Mouse (Mus musculus): ENCODE measurements around the gene Ccdc149. TPM values are rescaled to one million over a fixed set of nuclear protein-coding genes. Genes with fewer than 3 reads are reported as not detected.
A peak's percentile ranks its signal among the peaks of the same experiment; 100 is the strongest.

The Ccdc149 gene
- polyA plus RNA-seq, 1 experiment from 2014 or later: 2.5 TPM

GRCm38 (mm10) chr5:52431276-52431844 is 40.0 kb downstream of the Ccdc149 start:
- Histone ChIP-seq H3K9me3 (no peaks in the 10 kb centered on the region), H3K36me3 (no peaks in the 10 kb centered on the region), H3K27ac (no peak overlapping the region), H3K27me3 (ENCODE audit: insufficient read depth, poor library complexity, severe bottlenecking) (no peaks in the 10 kb centered on the region), H3K4me3 (no peak overlapping the region), H3K4me1 (replicated peaks) (0 out of 2 replicates have a peak, but pooled peaks cover 7% of the 10 kb centered on the region)
- DNase-seq (ENCODE audit: low spot score): no peak
- WGBS: 84% methylated on average over 8 of the region's 8 CpGs

DNA sequence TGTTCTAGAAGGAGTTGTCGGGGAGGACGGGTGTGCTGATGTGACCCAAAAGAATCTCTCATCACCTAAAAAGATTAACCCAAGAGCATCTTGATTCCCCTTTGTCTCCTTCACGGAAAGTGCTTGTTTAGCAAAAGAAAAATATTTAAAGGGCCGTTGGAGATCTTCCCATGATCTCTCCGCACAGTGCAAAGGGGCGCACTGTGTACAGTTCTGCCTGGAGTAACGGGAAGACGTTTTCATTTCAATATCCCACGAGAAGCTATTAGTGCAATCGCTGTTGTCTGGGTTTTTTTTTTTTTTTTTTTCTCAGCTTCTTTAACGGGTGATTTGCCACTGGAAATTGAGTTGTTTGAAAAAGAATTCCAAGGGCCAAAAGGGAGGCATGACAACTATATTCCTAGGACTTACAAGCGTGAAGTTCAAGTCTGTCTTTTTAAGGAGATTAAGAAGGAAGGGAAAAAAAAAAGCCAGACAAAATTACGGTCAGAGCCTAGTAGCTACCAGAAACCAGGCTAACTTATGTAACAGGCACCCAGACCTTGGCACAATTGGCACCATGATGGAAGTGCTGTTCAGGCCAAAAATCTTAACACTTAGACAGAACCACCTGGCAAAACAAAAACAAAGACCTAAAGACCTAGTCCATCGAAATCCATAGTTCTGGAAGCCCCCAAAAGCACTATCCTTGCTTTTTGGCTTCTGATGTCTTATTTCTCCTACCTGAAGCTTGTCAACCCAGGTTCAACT is 41.4 kb downstream of the Ccdc149 start:
- no peak for DNase-seq (ENCODE audit: low spot score)
- no peak overlapping the region for H3K27ac ChIP-seq
- H3K4me3 ChIP-seq: no peak overlapping the region
- no peaks in the 10 kb centered on the region for H3K9me3 ChIP-seq
- WGBS: 80% methylated on average over 14 of the region's 14 CpGs
- H3K4me1 ChIP-seq (replicated peaks): 0 out of 2 replicates have a peak, but pooled peaks cover 7% of the 10 kb centered on the region
- no peaks in the 10 kb centered on the region for H3K27me3 ChIP-seq (ENCODE audit: insufficient read depth, poor library complexity, severe bottlenecking)
- H3K36me3 ChIP-seq: no peaks in the 10 kb centered on the region

GRCm38 (mm10) chr5:52428613-52429012 is 42.7 kb downstream of the Ccdc149 start:
- Histone ChIP-seq H3K27ac (no peak overlapping the region), H3K27me3 (ENCODE audit: insufficient read depth, poor library complexity, severe bottlenecking) (no peaks in the 10 kb centered on the region), H3K4me3 (no peak overlapping the region), H3K36me3 (no peaks in the 10 kb centered on the region), H3K9me3 (no peaks in the 10 kb centered on the region), H3K4me1 (replicated peaks) (0 out of 2 replicates have a peak, but pooled peaks cover 7% of the 10 kb centered on the region)
- 65% methylated on average over 4 of the region's 4 CpGs for WGBS
- DNase-seq (ENCODE audit: low spot score): no peak

DNA sequence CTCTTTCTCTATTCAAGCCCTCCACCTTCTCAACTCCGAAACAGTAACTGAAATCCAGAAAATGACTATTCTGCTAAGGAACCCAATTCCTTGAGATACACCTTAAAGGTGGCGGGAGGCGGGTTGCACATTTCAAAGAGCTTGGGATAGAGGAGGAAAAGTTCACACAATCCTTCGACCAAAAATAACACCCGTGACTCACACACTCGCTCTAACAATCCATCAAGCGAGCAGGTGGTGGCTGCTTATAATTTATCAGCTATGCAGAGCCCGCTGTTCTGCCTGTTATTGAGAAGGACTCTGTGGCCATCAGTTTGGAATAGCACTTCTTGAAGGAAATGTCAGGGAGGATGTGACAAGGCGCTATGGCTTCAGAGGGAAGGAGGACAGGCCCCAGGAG is 45.5 kb downstream of the Ccdc149 start:
- no peak overlapping the region for H3K4me3 ChIP-seq
- WGBS: 93% methylated on average over 9 of the region's 9 CpGs

GRCm38 (mm10) chr5:52423893-52424292 is 47.4 kb downstream of the Ccdc149 start:
- H3K27ac ChIP-seq: no peak overlapping the region

More for the DNA sequence above, 45.5 kb downstream of the Ccdc149 start:
- Histone ChIP-seq H3K36me3 (no peaks in the 10 kb centered on the region), H3K4me1 (replicated peaks) (0 out of 2 replicates have a peak, but pooled peaks cover 7% of the 10 kb centered on the region), H3K9me3 (no peaks in the 10 kb centered on the region), H3K27ac (no peak overlapping the region), H3K27me3 (ENCODE audit: insufficient read depth, poor library complexity, severe bottlenecking) (no peaks in the 10 kb centered on the region)
- DNase-seq (ENCODE audit: low spot score): no peak

GRCm38 (mm10) chr5:52416485-52416884 is 54.8 kb downstream of the Ccdc149 start:
- DNase-seq (ENCODE audit: low spot score): no peak
- no peaks in the 10 kb centered on the region for H3K27me3 ChIP-seq (ENCODE audit: insufficient read depth, poor library complexity, severe bottlenecking)
- H3K27ac ChIP-seq: no peak overlapping the region
- WGBS: 58% methylated on average over 2 of the region's 2 CpGs
- peaks cover 7% of the 10 kb centered on the region for H3K4me1 ChIP-seq (replicated peaks)
- no peaks in the 10 kb centered on the region for H3K36me3 ChIP-seq
- no peak overlapping the region for H3K4me3 ChIP-seq
- no peaks in the 10 kb centered on the region for H3K9me3 ChIP-seq

More at GRCm38 (mm10) chr5:52423893-52424292, 47.4 kb downstream of the Ccdc149 start:
- Histone ChIP-seq H3K27me3 (ENCODE audit: insufficient read depth, poor library complexity, severe bottlenecking) (no peaks in the 10 kb centered on the region), H3K4me3 (no peak overlapping the region), H3K36me3 (no peaks in the 10 kb centered on the region), H3K9me3 (no peaks in the 10 kb centered on the region), H3K4me1 (replicated peaks) (0 out of 2 replicates have a peak, but pooled peaks cover 7% of the 10 kb centered on the region)
- no peak for DNase-seq (ENCODE audit: low spot score)
- WGBS: 79% methylated on average over 3 of the region's 3 CpGs

- DNase-seq (ENCODE audit: low spot score): no peak
- WGBS: 88% methylated on average over 6 of the region's 6 CpGs
- no peak overlapping the region for H3K4me3 ChIP-seq
- no peaks in the 10 kb centered on the region for H3K9me3 ChIP-seq
- peaks cover 7% of the 10 kb centered on the region for H3K4me1 ChIP-seq (replicated peaks)
- H3K27ac ChIP-seq: no peak overlapping the region
- no peaks in the 10 kb centered on the region for H3K27me3 ChIP-seq (ENCODE audit: insufficient read depth, poor library complexity, severe bottlenecking)
- no peaks in the 10 kb centered on the region for H3K36me3 ChIP-seq
Observed at GRCm38 (mm10) chr5:52415917-52416316, 55.4 kb downstream of the Ccdc149 start.

DNA sequence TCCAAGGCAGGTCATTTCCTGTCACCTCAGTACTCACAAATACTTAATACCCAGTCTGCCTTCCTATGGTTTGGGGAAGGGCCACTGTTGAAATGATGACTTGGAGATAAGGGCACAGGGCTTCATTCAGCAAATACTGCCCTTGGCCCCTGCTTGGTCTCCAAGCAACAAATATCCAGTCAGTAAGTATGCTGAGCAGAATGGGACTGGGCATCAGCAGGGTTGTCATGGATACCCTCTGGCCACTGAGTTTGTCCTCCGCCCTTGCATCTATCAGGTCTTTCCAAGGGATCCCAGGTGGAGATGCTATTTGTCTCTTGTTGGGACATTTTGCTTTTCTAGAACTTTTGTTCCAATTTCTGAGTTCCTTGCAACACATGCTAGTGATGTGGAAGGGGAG is 56.1 kb downstream of the Ccdc149 start:
- WGBS: 60% methylated on average over 1 of the region's 1 CpGs
- H3K9me3 ChIP-seq: no peaks in the 10 kb centered on the region

DNA sequence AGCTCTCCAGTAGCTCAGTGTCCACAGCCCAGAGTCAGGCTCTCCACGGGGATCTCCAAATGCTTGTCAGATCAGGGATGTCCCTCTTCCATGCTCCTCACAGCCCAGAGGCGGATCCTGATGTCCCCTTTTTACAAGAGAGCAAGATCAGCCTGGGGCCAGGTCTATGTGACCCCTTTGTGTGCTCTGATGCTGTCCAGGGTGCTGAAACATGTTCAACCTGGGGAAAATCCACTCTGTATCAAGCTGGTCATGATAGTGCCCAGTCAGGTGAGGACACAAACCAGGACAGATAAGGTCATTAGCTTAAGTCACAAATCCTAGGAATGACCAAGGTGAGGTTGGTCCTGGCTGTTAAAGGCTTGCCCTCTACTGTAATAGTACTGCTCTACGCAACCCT is 59.8 kb downstream of the Ccdc149 start:
- no peak overlapping the region for H3K4me3 ChIP-seq
- no peaks in the 10 kb centered on the region for H3K36me3 ChIP-seq
- H3K4me1 ChIP-seq (replicated peaks): peaks cover 7% of the 10 kb centered on the region
- no peak overlapping the region for H3K27ac ChIP-seq
- no peaks in the 10 kb centered on the region for H3K9me3 ChIP-seq
- DNase-seq (ENCODE audit: low spot score): peak; percentile 41
- H3K27me3 ChIP-seq (ENCODE audit: insufficient read depth, poor library complexity, severe bottlenecking): no peaks in the 10 kb centered on the region
- 55% methylated on average over 3 of the region's 3 CpGs for WGBS

More for the DNA sequence above, 56.1 kb downstream of the Ccdc149 start:
- H3K27me3 ChIP-seq (ENCODE audit: insufficient read depth, poor library complexity, severe bottlenecking): no peaks in the 10 kb centered on the region
- peak; percentile 7 for DNase-seq (ENCODE audit: low spot score)
- H3K36me3 ChIP-seq: no peaks in the 10 kb centered on the region
- no peak overlapping the region for H3K4me3 ChIP-seq
- H3K27ac ChIP-seq: no peak overlapping the region
- peaks cover 7% of the 10 kb centered on the region for H3K4me1 ChIP-seq (replicated peaks)

DNA sequence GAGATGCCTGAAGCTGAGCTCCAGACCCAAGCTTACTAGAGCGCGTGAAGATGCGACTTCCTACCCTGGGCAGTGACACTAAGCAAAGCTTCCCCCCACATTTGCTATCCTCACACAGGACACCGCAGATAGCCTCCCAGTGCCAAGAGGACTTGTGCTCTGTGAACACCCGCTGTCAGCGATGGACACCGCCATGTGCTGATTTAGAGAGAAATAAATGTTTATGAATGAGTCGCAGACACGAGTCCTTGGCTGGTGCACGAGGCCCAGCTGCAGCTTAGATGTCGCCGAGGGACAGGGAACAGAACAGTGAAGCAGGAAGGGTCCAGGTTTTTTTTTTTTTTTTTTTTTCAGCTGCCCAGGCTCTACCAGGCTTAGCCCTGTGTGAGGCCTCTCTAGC is 61.1 kb downstream of the Ccdc149 start:
- Histone ChIP-seq H3K36me3 (no peaks in the 10 kb centered on the region), H3K4me1 (replicated peaks) (peaks cover 4% of the 10 kb centered on the region), H3K27ac (no peak overlapping the region), H3K9me3 (no peaks in the 10 kb centered on the region), H3K4me3 (no peak overlapping the region), H3K27me3 (ENCODE audit: insufficient read depth, poor library complexity, severe bottlenecking) (no peaks in the 10 kb centered on the region)
- WGBS: 92% methylated on average over 12 of the region's 12 CpGs
- DNase-seq (ENCODE audit: low spot score): no peak

GRCm38 (mm10) chr5:52408668-52409315 is 62.5 kb downstream of the Ccdc149 start:
- Histone ChIP-seq H3K9me3 (no peaks in the 10 kb centered on the region), H3K27ac (no peak overlapping the region), H3K4me3 (no peak overlapping the region), H3K36me3 (no peaks in the 10 kb centered on the region), H3K4me1 (replicated peaks) (no peaks in the 10 kb centered on the region), H3K27me3 (ENCODE audit: insufficient read depth, poor library complexity, severe bottlenecking) (no peaks in the 10 kb centered on the region)
- 85% methylated on average over 7 of the region's 7 CpGs for WGBS
- no peak for DNase-seq (ENCODE audit: low spot score)

GRCm38 (mm10) chr5:52404373-52404772 is 66.9 kb downstream of the Ccdc149 start:
- Histone ChIP-seq H3K36me3 (no peaks in the 10 kb centered on the region), H3K4me3 (no peak overlapping the region), H3K4me1 (replicated peaks) (no peaks in the 10 kb centered on the region), H3K9me3 (no peaks in the 10 kb centered on the region), H3K27me3 (ENCODE audit: insufficient read depth, poor library complexity, severe bottlenecking) (no peaks in the 10 kb centered on the region), H3K27ac (no peak overlapping the region)
- DNase-seq (ENCODE audit: low spot score): no peak
- 79% methylated on average over 8 of the region's 8 CpGs for WGBS

DNA sequence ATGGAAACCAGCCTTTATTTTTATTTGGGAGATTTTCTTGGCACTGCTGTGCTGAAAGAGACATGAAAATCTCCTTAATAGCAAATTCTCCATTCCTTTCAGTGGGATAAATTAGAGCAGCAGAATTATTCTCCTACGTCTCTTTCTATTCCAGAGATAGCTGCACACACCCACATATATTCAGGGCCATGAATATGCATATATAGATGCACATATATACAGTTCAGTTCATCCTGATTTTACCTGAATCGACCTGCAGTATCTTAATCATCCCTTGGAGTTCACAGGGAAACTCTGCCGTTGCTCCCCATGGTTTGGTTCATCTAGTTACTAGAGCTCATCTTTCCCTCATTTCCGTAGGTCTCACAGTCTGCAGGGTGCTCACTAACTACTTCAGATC is 77.6 kb downstream of the Ccdc149 start:
- Histone ChIP-seq H3K4me1 (replicated peaks) (0 out of 2 replicates have a peak, but pooled peaks cover 3% of the 10 kb centered on the region), H3K9me3 (no peaks in the 10 kb centered on the region), H3K27ac (no peak overlapping the region), H3K27me3 (ENCODE audit: insufficient read depth, poor library complexity, severe bottlenecking) (no peaks in the 10 kb centered on the region), H3K4me3 (no peak overlapping the region), H3K36me3 (no peaks in the 10 kb centered on the region)
- no peak for DNase-seq (ENCODE audit: low spot score)
- 88% methylated on average over 4 of the region's 4 CpGs for WGBS

All from hindbrain, embryonic 10.5 days (tissue).